Mouse (Mus musculus) neural tube, embryonic 14.5 days (tissue): ENCODE results near the gene Gpr107. TPM values are rescaled to one million over a fixed set of nuclear protein-coding genes. Genes with fewer than 3 reads are reported as not detected.
A peak's percentile ranks its signal among the peaks of the same experiment; 100 is the strongest.

Experiments used
- ATAC-seq: fragments of 200-750 bp; cut with Nextera tagmentation; 2 replicates; pipeline ENCODE4 v1.8.0; 2017; ENCODE audit warnings: low read depth, mild to moderate bottlenecking, moderate TSS enrichment, moderate library complexity
- H3K27ac ChIP-seq: fragments of 300-500 bp; sonication (generic); 2 replicates; pipeline ENCODE4 v1.5.1; 2014; ENCODE audit warnings: low read depth, mild to moderate bottlenecking, control low read depth, low read length, moderate library complexity, mixed read lengths
- H3K27me3 ChIP-seq: fragments of 300-500 bp; sonication (generic); 2 replicates; pipeline ENCODE4 v1.6.1; 2014; ENCODE audit warnings: low read length; ENCODE audit not compliant: control insufficient read depth, insufficient read depth
- H3K36me3 ChIP-seq: fragments of 300-500 bp; sonication (generic); 2 replicates; pipeline ENCODE4 v1.6.1; 2014; ENCODE audit warnings: low read length, mixed read lengths; ENCODE audit not compliant: control insufficient read depth, insufficient read depth
- H3K4me1 ChIP-seq: fragments of 300-500 bp; sonication (generic); 2 replicates; pipeline ENCODE4 v1.6.1; 2014; ENCODE audit warnings: low read length; ENCODE audit not compliant: control insufficient read depth, insufficient read depth
- H3K4me2 ChIP-seq: fragments of 300-500 bp; sonication (generic); 2 replicates; pipeline ENCODE4 v1.6.1; 2014; ENCODE audit warnings: mild to moderate bottlenecking, low read depth, low read length, control low read depth
- H3K4me3 ChIP-seq: fragments of 300-500 bp; sonication (generic); 2 replicates; pipeline ENCODE4 v1.5.1; 2014; ENCODE audit warnings: low read depth, low read length, control low read depth, mixed read lengths
- H3K9ac ChIP-seq: fragments of 300-500 bp; sonication (generic); replicated peaks from 2 replicates; pipeline ENCODE4 v1.6.1; 2014; ENCODE audit warnings: low read depth, mild to moderate bottlenecking, control low read depth, low read length, mixed read lengths
- H3K9me3 ChIP-seq: fragments of 300-500 bp; sonication (generic); 2 replicates; pipeline ENCODE4 v1.6.1; 2016; ENCODE audit warnings: low read length; ENCODE audit not compliant: control insufficient read depth
- WGBS: fragments of 180-500 bp; shearing (Covaris S2); extraction: QIAGEN DNeasy Blood & Tissue Kit; methylation state at CpG from one replicate; pipeline ENCODE4 v1.1.7; 2014; 5-methylcytosine and 5-hydroxymethylcytosine counted together
- polyA plus RNA-seq: library from polyadenylated mRNA; unstranded; fragments of >200 nt; fragmentation: Nextera tagmentation; extraction: Ambion mirVana; gene quantifications from 2 replicates; pipeline ENCODE4 v1.2.1, GENCODE M21; 2014

The Gpr107 gene
- polyA plus RNA-seq, 1 experiment from 2014 or later, result 24.2 TPM

DNA sequence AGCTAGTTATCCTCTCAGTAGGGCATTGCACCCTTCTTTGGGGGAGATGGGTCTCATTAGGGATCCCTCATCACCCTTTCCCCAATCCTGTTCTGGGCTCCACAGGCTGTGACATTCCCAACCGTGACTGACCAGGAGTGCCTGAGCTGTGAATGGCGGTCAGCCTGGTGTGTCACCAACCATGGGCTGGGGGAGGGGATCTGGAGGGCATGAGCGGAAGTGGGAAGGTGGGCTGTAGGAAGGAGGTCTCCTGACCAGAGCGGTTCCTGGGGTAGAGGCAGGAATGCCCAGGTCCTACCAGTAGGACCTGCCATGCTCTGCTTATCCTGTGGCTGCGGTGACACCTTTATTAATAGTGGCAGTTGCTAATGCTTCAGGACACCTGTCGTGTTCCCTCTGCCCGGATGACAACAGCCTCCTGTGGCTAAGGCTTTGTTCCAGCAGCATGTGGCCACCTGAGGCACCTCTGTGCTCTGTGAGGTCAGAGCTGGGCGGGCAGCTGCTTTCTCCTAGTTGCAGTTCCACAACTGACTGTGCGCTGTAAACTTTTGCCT is 107.3 kb downstream of the Gpr107 start:
- peak overlapping the region; percentile 42 for H3K9ac ChIP-seq
- peaks cover 60% of the 10 kb centered on the region for H3K4me1 ChIP-seq
- no peak overlapping the region for H3K27ac ChIP-seq
- ATAC-seq, result no peak
- peak overlapping the region; percentile 51 for H3K4me2 ChIP-seq
- H3K27me3 ChIP-seq, result no peaks in the 10 kb centered on the region
- WGBS, result 22% methylated on average over 9 of the region's 9 CpGs
- peak overlapping the region; percentile 28 for H3K4me3 ChIP-seq
- H3K36me3 ChIP-seq, result no peaks in the 10 kb centered on the region
- H3K9me3 ChIP-seq, result no peaks in the 10 kb centered on the region

DNA sequence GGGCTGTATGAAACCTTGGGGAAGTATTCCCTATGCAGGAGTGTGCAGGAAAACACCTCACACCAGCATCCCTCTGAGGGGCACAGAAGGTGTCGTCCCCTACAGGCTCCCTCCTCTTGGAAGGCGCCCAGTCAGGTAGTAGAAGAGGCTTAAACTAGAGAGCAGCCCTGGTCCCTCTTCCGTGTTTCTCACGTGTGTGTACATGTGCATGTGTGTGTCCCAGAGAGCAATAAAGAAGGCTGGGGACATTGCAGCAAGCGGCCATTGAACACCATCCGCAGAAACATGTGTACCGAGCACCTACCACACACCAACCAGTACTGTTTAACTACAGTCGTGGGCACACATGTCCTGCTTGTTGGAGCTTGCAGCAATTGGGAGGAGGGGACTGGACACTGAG is 108.4 kb downstream of the Gpr107 start:
- no peaks in the 10 kb centered on the region for H3K27me3 ChIP-seq
- no peaks in the 10 kb centered on the region for H3K9me3 ChIP-seq
- no peak overlapping the region for H3K27ac ChIP-seq
- H3K36me3 ChIP-seq, result no peaks in the 10 kb centered on the region
- no peak overlapping the region for H3K4me2 ChIP-seq
- ATAC-seq, result no peak
- H3K4me3 ChIP-seq, result no peak overlapping the region
- WGBS, result 87% methylated on average over 8 of the region's 8 CpGs
- no peak overlapping the region for H3K9ac ChIP-seq
- peaks cover 65% of the 10 kb centered on the region for H3K4me1 ChIP-seq

DNA sequence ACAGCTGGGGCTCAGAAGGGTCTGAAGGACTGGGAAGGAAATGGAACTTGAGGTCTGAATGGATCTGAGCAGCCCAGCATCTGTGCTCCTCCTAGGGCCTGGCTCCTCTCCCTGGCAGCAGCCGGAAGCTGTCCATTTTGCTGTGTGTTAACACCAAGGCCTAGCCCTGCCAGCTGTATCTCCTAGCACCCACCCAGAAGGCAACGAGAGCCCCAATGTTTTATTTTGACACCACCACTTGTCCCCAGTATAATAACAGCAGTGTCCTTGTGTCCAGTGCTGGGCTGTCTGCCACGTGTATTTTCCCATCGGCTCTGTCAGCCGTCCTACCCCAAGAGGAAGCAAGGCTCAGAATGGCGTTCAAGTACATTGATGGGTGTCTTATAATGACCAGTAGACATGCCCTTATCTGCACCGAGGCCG is 110.9 kb downstream of the Gpr107 start:
- H3K9me3 ChIP-seq, result no peaks in the 10 kb centered on the region
- H3K27ac ChIP-seq, result peak overlapping the region; percentile 78
- H3K9ac ChIP-seq, result 0 out of 2 replicates have a peak overlapping the region, but pooled peaks have one; percentile 7
- peak; percentile 22; the same call in 1 of the 2 replicates for ATAC-seq
- 51% methylated on average over 8 of the region's 8 CpGs for WGBS
- H3K27me3 ChIP-seq, result no peaks in the 10 kb centered on the region
- no peak overlapping the region for H3K4me3 ChIP-seq
- H3K4me2 ChIP-seq, result no peak overlapping the region
- no peaks in the 10 kb centered on the region for H3K36me3 ChIP-seq
- H3K4me1 ChIP-seq, result peaks cover 53% of the 10 kb centered on the region

DNA sequence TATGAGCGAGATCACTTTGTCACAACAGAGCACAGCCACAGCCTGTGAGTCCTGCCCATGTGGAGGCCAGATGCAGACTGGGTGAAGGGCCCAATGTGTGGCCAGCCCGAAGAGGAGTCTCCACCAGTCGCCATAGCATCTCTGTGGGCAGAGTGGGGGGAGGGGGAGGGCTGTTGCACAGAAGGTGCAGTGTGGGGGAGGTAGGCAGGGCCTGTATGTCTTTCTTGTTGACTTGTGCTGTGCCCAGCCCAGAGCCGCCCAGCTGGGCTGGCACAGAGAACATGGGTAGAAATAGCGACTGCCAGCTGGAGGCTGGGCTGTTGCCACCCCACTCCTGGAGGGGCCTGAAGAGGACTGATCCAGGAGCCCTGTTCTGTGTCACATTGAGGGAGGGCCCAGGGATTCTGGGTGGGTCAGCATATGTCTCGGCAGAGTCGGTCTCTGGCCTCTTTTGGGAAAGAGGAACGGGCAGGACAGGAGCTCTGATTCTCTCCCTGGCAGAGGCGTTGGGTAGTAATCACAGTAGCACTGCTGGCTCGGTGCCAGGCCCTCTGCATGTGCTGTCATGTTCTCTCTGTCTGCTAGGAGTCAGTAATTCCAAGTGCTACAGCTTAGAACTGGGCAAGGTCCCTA is 111.7 kb downstream of the Gpr107 start:
- H3K4me3 ChIP-seq, result no peak overlapping the region
- H3K4me1 ChIP-seq, result peaks cover 56% of the 10 kb centered on the region
- H3K9ac ChIP-seq, result no peak overlapping the region
- H3K36me3 ChIP-seq, result no peaks in the 10 kb centered on the region
- peak; percentile 53 for ATAC-seq
- H3K9me3 ChIP-seq, result no peaks in the 10 kb centered on the region
- 0 out of 2 replicates have a peak overlapping the region, but pooled peaks have one; percentile 1 for H3K4me2 ChIP-seq
- H3K27ac ChIP-seq, result peak overlapping the region; percentile 78
- 30% methylated on average over 10 of the region's 10 CpGs for WGBS
- H3K27me3 ChIP-seq, result no peaks in the 10 kb centered on the region

DNA sequence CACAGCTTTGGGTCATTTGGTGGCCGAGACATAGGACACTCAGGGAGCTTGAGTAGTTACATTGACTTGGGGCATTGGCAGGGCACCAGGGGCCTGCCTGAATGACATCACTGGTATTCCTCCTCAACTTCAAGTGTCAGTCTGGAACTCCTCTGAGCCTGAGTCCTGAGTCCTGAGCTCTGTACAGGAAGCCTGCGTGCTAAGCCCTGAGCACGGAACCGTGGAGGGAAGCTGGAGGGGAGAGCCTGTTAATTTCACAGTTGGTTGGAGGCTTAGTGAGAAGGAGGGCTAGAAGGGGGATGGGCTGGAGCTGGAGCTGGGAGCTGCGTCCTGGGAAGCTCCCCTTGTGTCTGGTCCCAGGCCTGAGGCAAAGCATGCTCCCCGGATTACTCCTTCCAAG is 115.3 kb downstream of the Gpr107 start:
- H3K4me3 ChIP-seq, result no peak overlapping the region
- 35% methylated on average over 6 of the region's 6 CpGs for WGBS
- H3K9me3 ChIP-seq, result no peaks in the 10 kb centered on the region
- peak overlapping the region; percentile 35; the same call in 1 of the 2 replicates for H3K27ac ChIP-seq
- no peak overlapping the region for H3K9ac ChIP-seq
- no peak; the same call in 1 of the 2 replicates for ATAC-seq
- H3K27me3 ChIP-seq, result no peaks in the 10 kb centered on the region
- H3K4me1 ChIP-seq, result peaks cover 49% of the 10 kb centered on the region
- no peak overlapping the region for H3K4me2 ChIP-seq
- H3K36me3 ChIP-seq, result no peaks in the 10 kb centered on the region; the same call in 1 of the 2 replicates

Other genes starting within 250 kb of the Gpr107 start
- 1.6 and 1.8 TPM in 2 replicates for gene Ptges, start 222.5 kb upstream of the Gpr107 start, polyA plus RNA-seq
- 16.3 and 17.5 TPM in 2 replicates for gene Tor1b, start 199.4 kb upstream of the Gpr107 start, polyA plus RNA-seq
- gene Tor1a, start 184.4 kb upstream of the Gpr107 start, polyA plus RNA-seq, result 81.5 and 93.1 TPM in 2 replicates
- 75.7 and 81.5 TPM in 2 replicates for gene BC005624, start 170.1 kb upstream of the Gpr107 start, polyA plus RNA-seq
- gene Usp20, start 170.0 kb upstream of the Gpr107 start, polyA plus RNA-seq, result 32.6 and 41.5 TPM in 2 replicates
- 32.6 and 33.3 TPM in 2 replicates for gene Fnbp1, start 10.3 kb upstream of the Gpr107 start, polyA plus RNA-seq
- 201 and 209 TPM in 2 replicates for gene Ncs1, start 93.5 kb downstream of the Gpr107 start, polyA plus RNA-seq
- gene Hmcn2, start 162.1 kb downstream of the Gpr107 start, polyA plus RNA-seq, result 0.17 and 0.50 TPM in 2 replicates